Mouse (Mus musculus) embryonic fibroblast, embryonic 13.5 days (primary cell): Measurements from ENCODE around the gene Birc3.

Experiments
- CTCF ChIP-seq: IDR thresholded peaks from 2 replicates; pipeline ENCODE4 v1.5.1; 2011; ENCODE audit warnings: mild to moderate bottlenecking, control low read depth, low read length, moderate library complexity, borderline replicate concordance; ENCODE audit not compliant: insufficient read depth
- POLR2A ChIP-seq: IDR thresholded peaks from 2 replicates; pipeline ENCODE4 v1.6.1; 2011; ENCODE audit warnings: low read depth, mild to moderate bottlenecking, control low read depth, low read length, moderate library complexity

- TF ChIP-seq CTCF = no peak
- no peak for TF ChIP-seq POLR2A
Measured at GRCm38 (mm10) chr9:7873511-7874211, 675 bp upstream of the Birc3 start.
